Mouse (Mus musculus): ENCODE data around the gene Aff1.

GRCm38 (mm10) chr5:103739163-103739562 lies 47.0 kb downstream of the Aff1 start:
- no peak for TF ChIP-seq POLR2A (IDR thresholded peaks at IDR 0.05; ENCODE audit: extremely low read depth, insufficient read depth, low read length)
- TF ChIP-seq CTCF (IDR thresholded peaks at IDR 0.05; ENCODE audit: low read depth, low read length) = no peak

Data from liver, adult 2 months (tissue).